Mouse (Mus musculus): Measurements from ENCODE around the gene Bcl11a. TPM values are rescaled to one million over a fixed set of nuclear protein-coding genes. Genes with fewer than 3 reads are reported as not detected.
"Not testable (repeated sequence)": the region's sequence is repeated elsewhere in the genome, so short reads cannot be mapped to it uniquely, and the experiment has no call there.

The Bcl11a gene
- polyA plus RNA-seq, 1 experiment = not detected

DNA sequence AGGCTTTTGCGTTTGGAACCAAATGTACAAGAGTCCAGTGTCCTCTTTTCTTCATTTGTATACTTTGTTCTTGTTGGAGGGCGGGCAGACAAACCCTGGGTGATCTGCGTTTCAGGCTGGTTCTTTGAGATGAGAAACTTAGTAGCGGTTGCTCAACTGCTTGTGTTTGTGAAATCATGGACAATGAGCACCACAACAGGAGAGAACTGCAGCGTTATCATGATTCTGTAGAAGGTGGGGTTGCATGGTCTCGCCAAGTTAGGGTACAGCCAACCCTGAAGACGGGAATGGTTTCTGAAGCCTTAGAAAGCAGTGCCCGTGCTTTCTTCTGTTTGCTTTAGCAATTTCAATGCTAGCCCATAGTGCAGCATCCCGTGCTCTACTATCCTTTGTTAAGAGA lies 43.3 kb downstream of the Bcl11a start:
- no peaks in the 10 kb centered on the region for H3K27me3 ChIP-seq (ENCODE audit: control insufficient read depth, insufficient read depth, insufficient read length)
- no peaks in the 10 kb centered on the region for H3K79me2 ChIP-seq (ENCODE audit: control insufficient read depth, insufficient read depth)
- no peak overlapping the region for H3K4me2 ChIP-seq (ENCODE audit: low read depth)
- H3K36me3 ChIP-seq (ENCODE audit: control insufficient read depth, insufficient read depth) = no peaks in the 10 kb centered on the region
- TF ChIP-seq SRF (IDR thresholded peaks at IDR 0.05; ENCODE audit: control insufficient read depth, insufficient read length, low read depth) = no peak
- TF ChIP-seq REST (IDR thresholded peaks at IDR 0.05; ENCODE audit: insufficient read depth, insufficient read length) = no peak
- TF ChIP-seq E2F4 (IDR thresholded peaks at IDR 0.05; ENCODE audit: insufficient read depth) = no peak
- no peak for TF ChIP-seq CEBPB (IDR thresholded peaks at IDR 0.05; ENCODE audit: insufficient read depth, poor library complexity, severe bottlenecking)
- no peak for TF ChIP-seq TCF12 (IDR thresholded peaks at IDR 0.05; ENCODE audit: insufficient read depth, poor library complexity, severe bottlenecking)
- TF ChIP-seq TCF3 (IDR thresholded peaks at IDR 0.05; ENCODE audit: insufficient read length, low read depth) = no peak
- TF ChIP-seq USF1 (IDR thresholded peaks at IDR 0.05; ENCODE audit: low read depth) = no peak
- TF ChIP-seq POLR2AphosphoS2 (IDR thresholded peaks at IDR 0.05; ENCODE audit: insufficient read length, low read depth) = no peak
- no peak for TF ChIP-seq MAX (IDR thresholded peaks at IDR 0.05; ENCODE audit: low read depth)
- no peak for TF ChIP-seq MYOD1 (IDR thresholded peaks at IDR 0.05; ENCODE audit: control insufficient read depth in 1 of 3, insufficient read length in 2 of 3, low read depth in 2 of 3)
- TF ChIP-seq MYOG (IDR thresholded peaks at IDR 0.05; ENCODE audit: control insufficient read depth in 1 of 3, insufficient read depth in 1 of 3, insufficient read length in 2 of 3, low read depth in 2 of 3) = no peak
- TF ChIP-seq POLR2A (IDR thresholded peaks at IDR 0.05; ENCODE audit: insufficient read length, low read depth) = no peak
- no peak overlapping the region for H3ac ChIP-seq (ENCODE audit: control insufficient read depth, insufficient read length)
- H3K4me3 ChIP-seq = no peak overlapping the region

DNA sequence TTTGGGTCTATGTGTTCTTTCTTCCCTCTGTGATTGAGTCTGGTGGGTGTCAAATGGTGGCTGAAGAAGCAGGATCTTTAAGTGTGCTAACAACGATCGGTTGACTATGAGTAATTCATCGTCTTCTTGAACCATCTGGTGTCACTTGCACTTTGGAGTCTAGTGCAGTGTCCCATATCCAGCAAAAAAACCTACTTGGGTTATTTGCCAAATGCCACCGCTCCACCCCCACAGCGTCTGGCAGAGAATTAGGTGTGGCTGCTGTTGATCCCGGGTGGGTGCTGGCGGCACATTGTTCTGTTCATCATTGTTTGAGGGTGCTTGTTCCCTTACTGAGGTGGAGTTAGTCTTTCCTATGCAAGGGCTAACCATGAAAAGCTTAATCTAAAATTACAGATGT lies 45.0 kb downstream of the Bcl11a start:
- TF ChIP-seq USF1 (IDR thresholded peaks at IDR 0.05; ENCODE audit: low read depth) (no peak), MYOD1 (IDR thresholded peaks at IDR 0.05; ENCODE audit: control insufficient read depth in 1 of 3, insufficient read length in 2 of 3, low read depth in 2 of 3) (no peak), POLR2A (IDR thresholded peaks at IDR 0.05; ENCODE audit: insufficient read length, low read depth) (no peak), MAX (IDR thresholded peaks at IDR 0.05; ENCODE audit: low read depth) (no peak), REST (IDR thresholded peaks at IDR 0.05; ENCODE audit: insufficient read depth, insufficient read length) (no peak), TCF12 (IDR thresholded peaks at IDR 0.05; ENCODE audit: insufficient read depth, poor library complexity, severe bottlenecking) (no peak), MYOG (IDR thresholded peaks at IDR 0.05; ENCODE audit: control insufficient read depth in 1 of 3, insufficient read depth in 1 of 3, insufficient read length in 2 of 3, low read depth in 2 of 3) (no peak), SRF (IDR thresholded peaks at IDR 0.05; ENCODE audit: control insufficient read depth, insufficient read length, low read depth) (no peak), POLR2AphosphoS2 (IDR thresholded peaks at IDR 0.05; ENCODE audit: insufficient read length, low read depth) (no peak), E2F4 (IDR thresholded peaks at IDR 0.05; ENCODE audit: insufficient read depth) (no peak), TCF3 (IDR thresholded peaks at IDR 0.05; ENCODE audit: insufficient read length, low read depth) (no peak), CEBPB (IDR thresholded peaks at IDR 0.05; ENCODE audit: insufficient read depth, poor library complexity, severe bottlenecking) (no peak)
- no peak overlapping the region for H3K4me2 ChIP-seq (ENCODE audit: low read depth)

DNA sequence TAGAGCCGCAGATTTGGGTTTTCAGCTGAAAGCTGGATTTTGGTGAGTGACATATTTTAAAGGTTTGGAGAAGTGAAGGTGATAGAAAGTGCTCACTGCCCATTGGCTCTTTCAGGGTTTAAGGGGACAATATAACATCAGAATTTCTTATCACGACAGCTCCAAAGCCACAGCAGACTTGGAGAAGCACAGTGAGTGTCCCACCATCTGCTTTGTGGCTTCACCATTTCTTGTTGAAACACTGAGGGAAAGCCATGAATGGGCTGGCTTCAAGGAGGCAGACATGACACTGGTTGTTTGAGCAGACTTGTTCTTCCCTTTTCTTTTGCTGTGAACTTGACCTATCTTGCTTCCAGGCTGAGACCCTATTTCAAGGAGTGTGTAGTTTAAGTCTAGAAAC lies 46.1 kb downstream of the Bcl11a start:
- Histone ChIP-seq H3K4me2 (ENCODE audit: low read depth) (no peak overlapping the region), H3K4me3 (no peak overlapping the region), H3K36me3 (ENCODE audit: control insufficient read depth, insufficient read depth) (no peaks in the 10 kb centered on the region), H3K27me3 (ENCODE audit: control insufficient read depth, insufficient read depth, insufficient read length) (no peaks in the 10 kb centered on the region), H3ac (ENCODE audit: control insufficient read depth, insufficient read length) (no peak overlapping the region), H3K79me2 (ENCODE audit: control insufficient read depth, insufficient read depth) (no peaks in the 10 kb centered on the region)
- TF ChIP-seq POLR2AphosphoS2 (IDR thresholded peaks at IDR 0.05; ENCODE audit: insufficient read length, low read depth) (no peak), REST (IDR thresholded peaks at IDR 0.05; ENCODE audit: insufficient read depth, insufficient read length) (no peak), MYOD1 (IDR thresholded peaks at IDR 0.05; ENCODE audit: control insufficient read depth in 1 of 3, insufficient read length in 2 of 3, low read depth in 2 of 3) (no peak)

More for the DNA sequence above, 45.0 kb downstream of the Bcl11a start:
- Histone ChIP-seq H3K4me3 (no peak overlapping the region), H3K27me3 (ENCODE audit: control insufficient read depth, insufficient read depth, insufficient read length) (no peaks in the 10 kb centered on the region), H3K36me3 (ENCODE audit: control insufficient read depth, insufficient read depth) (no peaks in the 10 kb centered on the region), H3K79me2 (ENCODE audit: control insufficient read depth, insufficient read depth) (no peaks in the 10 kb centered on the region), H3ac (ENCODE audit: control insufficient read depth, insufficient read length) (no peak overlapping the region)

DNA sequence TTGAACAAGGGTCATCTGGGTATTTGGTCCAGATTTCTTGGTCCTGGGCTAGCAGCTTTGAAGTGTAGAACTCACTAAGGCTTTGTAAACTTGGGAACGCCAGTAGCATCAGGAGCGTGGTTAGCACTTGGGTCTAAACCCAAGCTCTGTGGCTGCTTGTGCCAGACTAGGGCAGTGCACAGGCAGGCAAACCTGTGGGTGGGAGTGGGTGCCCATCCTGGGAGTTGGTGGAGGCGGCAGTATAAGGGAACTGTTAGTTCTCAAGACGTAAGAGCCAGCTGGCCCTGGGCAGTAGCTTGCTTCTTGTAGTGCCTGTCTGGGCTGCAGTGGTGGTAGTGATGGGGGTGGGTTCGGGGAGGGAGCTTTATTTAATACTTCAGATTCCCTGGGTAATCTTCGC lies 47.2 kb downstream of the Bcl11a start:
- Histone ChIP-seq H3ac (ENCODE audit: control insufficient read depth, insufficient read length) (no peak overlapping the region), H3K4me3 (no peak overlapping the region), H3K4me2 (ENCODE audit: low read depth) (no peak overlapping the region), H3K36me3 (ENCODE audit: control insufficient read depth, insufficient read depth) (no peaks in the 10 kb centered on the region), H3K27me3 (ENCODE audit: control insufficient read depth, insufficient read depth, insufficient read length) (no peaks in the 10 kb centered on the region), H3K79me2 (ENCODE audit: control insufficient read depth, insufficient read depth) (no peaks in the 10 kb centered on the region)
- TF ChIP-seq MYOD1 (IDR thresholded peaks at IDR 0.05; ENCODE audit: control insufficient read depth in 1 of 3, insufficient read length in 2 of 3, low read depth in 2 of 3) (no peak), REST (IDR thresholded peaks at IDR 0.05; ENCODE audit: insufficient read depth, insufficient read length) (no peak), TCF12 (IDR thresholded peaks at IDR 0.05; ENCODE audit: insufficient read depth, poor library complexity, severe bottlenecking) (no peak), TCF3 (IDR thresholded peaks at IDR 0.05; ENCODE audit: insufficient read length, low read depth) (no peak), E2F4 (IDR thresholded peaks at IDR 0.05; ENCODE audit: insufficient read depth) (no peak), POLR2A (IDR thresholded peaks at IDR 0.05; ENCODE audit: insufficient read length, low read depth) (no peak), MYOG (IDR thresholded peaks at IDR 0.05; ENCODE audit: control insufficient read depth in 1 of 3, insufficient read depth in 1 of 3, insufficient read length in 2 of 3, low read depth in 2 of 3) (no peak), MAX (IDR thresholded peaks at IDR 0.05; ENCODE audit: low read depth) (no peak)

DNA sequence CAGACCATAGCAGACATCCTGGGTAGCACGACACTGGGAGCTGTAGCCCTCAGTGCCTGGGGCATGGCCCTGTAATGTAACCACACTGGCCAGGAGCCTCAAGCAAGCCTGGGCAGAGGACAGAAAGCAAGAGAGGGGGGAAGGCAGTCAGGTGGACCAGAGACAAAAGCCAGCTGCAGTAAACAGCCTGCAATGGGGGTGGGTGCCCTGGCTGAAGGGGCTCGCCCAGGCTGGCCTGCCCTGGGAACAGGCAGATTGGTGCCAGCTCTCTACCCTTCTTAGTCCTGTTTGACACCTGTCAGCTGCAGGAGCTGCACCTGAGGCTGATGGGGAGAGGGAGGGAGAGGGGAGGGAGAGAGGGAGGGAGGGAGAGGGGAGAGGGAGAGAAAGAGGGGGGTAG lies 50.1 kb downstream of the Bcl11a start:
- Histone ChIP-seq H3ac (ENCODE audit: control insufficient read depth, insufficient read length) (no peak overlapping the region), H3K4me2 (ENCODE audit: low read depth) (no peak overlapping the region), H3K4me3 (no peak overlapping the region), H3K36me3 (ENCODE audit: control insufficient read depth, insufficient read depth) (no peaks in the 10 kb centered on the region), H3K79me2 (ENCODE audit: control insufficient read depth, insufficient read depth) (no peaks in the 10 kb centered on the region), H3K27me3 (ENCODE audit: control insufficient read depth, insufficient read depth, insufficient read length) (no peaks in the 10 kb centered on the region)
- TF ChIP-seq MYOG (IDR thresholded peaks at IDR 0.05; ENCODE audit: control insufficient read depth in 1 of 3, insufficient read depth in 1 of 3, insufficient read length in 2 of 3, low read depth in 2 of 3) (no peak), CEBPB (IDR thresholded peaks at IDR 0.05; ENCODE audit: insufficient read depth, poor library complexity, severe bottlenecking) (no peak), REST (IDR thresholded peaks at IDR 0.05; ENCODE audit: insufficient read depth, insufficient read length) (no peak), POLR2A (IDR thresholded peaks at IDR 0.05; ENCODE audit: insufficient read length, low read depth) (no peak), E2F4 (IDR thresholded peaks at IDR 0.05; ENCODE audit: insufficient read depth) (no peak), TCF3 (IDR thresholded peaks at IDR 0.05; ENCODE audit: insufficient read length, low read depth) (no peak), POLR2AphosphoS2 (IDR thresholded peaks at IDR 0.05; ENCODE audit: insufficient read length, low read depth) (no peak), MAX (IDR thresholded peaks at IDR 0.05; ENCODE audit: low read depth) (no peak), MYOD1 (IDR thresholded peaks at IDR 0.05; ENCODE audit: control insufficient read depth in 1 of 3, insufficient read length in 2 of 3, low read depth in 2 of 3) (no peak), TCF12 (IDR thresholded peaks at IDR 0.05; ENCODE audit: insufficient read depth, poor library complexity, severe bottlenecking) (no peak), USF1 (IDR thresholded peaks at IDR 0.05; ENCODE audit: low read depth) (no peak), SRF (IDR thresholded peaks at IDR 0.05; ENCODE audit: control insufficient read depth, insufficient read length, low read depth) (no peak)

- H3K4me3 ChIP-seq; H3K79me2 ChIP-seq (ENCODE audit: control insufficient read depth, insufficient read depth); H3K27me3 ChIP-seq (ENCODE audit: control insufficient read depth, insufficient read depth, insufficient read length); H3K4me2 ChIP-seq (ENCODE audit: low read depth); H3ac ChIP-seq (ENCODE audit: control insufficient read depth, insufficient read length); H3K36me3 ChIP-seq (ENCODE audit: control insufficient read depth, insufficient read depth): not testable (repeated sequence)
Observed at GRCm38 (mm10) chr11:24128880-24129279, 51.0 kb downstream of the Bcl11a start.
